In genomic region chr7:40856088-40856625, GRCm38 (mm10) we compare ENCODE assay signal across 16 mouse cellular contexts. TPM values are rescaled to one million over a fixed set of nuclear protein-coding genes. Genes with fewer than 3 reads are reported as not detected.
A peak's percentile ranks its signal among the peaks of the same experiment; 100 is the strongest.
DNase-seq lines count a peak whose midpoint lies in the region; ATAC-seq and TF ChIP-seq lines count a peak whose summit lies in the region.
"Had no signal": no experiment of that assay in that cellular context is flagged by ENCODE, and none has a peak within 500 bp of the region (broad histone marks: within the 10 kb centered on the region; RNA-seq: fewer than 3 reads in every experiment).

No protein-coding gene starts in this region.

- no peak for TF ChIP-seq EP300 in stomach, postnatal 0 days (optimal IDR thresholded peaks at IDR 0.05)

- H3K9ac ChIP-seq in kidney, embryonic 14.5 days (ENCODE audit: low read depth, low read length), result no peak overlapping the region
- H3K9ac ChIP-seq in stomach, postnatal 0 days (ENCODE audit: low read length), result no peak overlapping the region
- H3K9ac ChIP-seq: liver, embryonic 14.5 days; neural tube, embryonic 13.5 days had no signal

- no peak for TF ChIP-seq POLR2A in kidney, adult 2 months (IDR thresholded peaks at IDR 0.05; ENCODE audit: low read depth, low read length)

- no peak for ATAC-seq in kidney, embryonic 14.5 days (ENCODE audit: low FRiP score, low TSS enrichment)
- peak; percentile 95 for ATAC-seq in stomach, postnatal 0 days (ENCODE audit: low FRiP score, low TSS enrichment)
- ATAC-seq in granulocyte monocyte progenitor cell, adult 5-6 weeks (replicated peaks; ENCODE audit: poor library complexity, severe bottlenecking), result no peak

- WGBS in kidney, adult 2 months, result 59% methylated on average over 7 of the region's 7 CpGs
- 85% methylated on average over 7 of the region's 7 CpGs for WGBS in kidney, embryonic 14.5 days
- 47% methylated on average over 7 of the region's 7 CpGs for WGBS in stomach, postnatal 0 days

- H3K36me3 ChIP-seq in kidney, adult 2 months (ENCODE audit: control insufficient read depth, insufficient read depth, low read length), result no peaks in the 10 kb centered on the region
- H3K36me3 ChIP-seq in kidney, embryonic 14.5 days (ENCODE audit: control insufficient read depth, insufficient read depth, low read length), result no peaks in the 10 kb centered on the region
- H3K36me3 ChIP-seq in stomach, postnatal 0 days (ENCODE audit: control insufficient read depth, insufficient read depth, low read length), result no peaks in the 10 kb centered on the region
- H3K36me3 ChIP-seq: neural tube, embryonic 13.5 days had no signal

- no peaks in the 10 kb centered on the region for H3K4me1 ChIP-seq in kidney, adult 2 months (ENCODE audit: control insufficient read depth, insufficient read depth, low read length)
- no peaks in the 10 kb centered on the region for H3K4me1 ChIP-seq in kidney, embryonic 14.5 days (ENCODE audit: control insufficient read depth, insufficient read depth, low read length)
- no peaks in the 10 kb centered on the region for H3K4me1 ChIP-seq in stomach, postnatal 0 days (replicated peaks; ENCODE audit: control insufficient read depth, insufficient read depth)
- H3K4me1 ChIP-seq: neural tube, embryonic 13.5 days had no signal

- no peaks in the 10 kb centered on the region for H3K27me3 ChIP-seq in kidney, adult 2 months (replicated peaks; ENCODE audit: control insufficient read depth, insufficient read depth, low read length)
- H3K27me3 ChIP-seq in kidney, embryonic 14.5 days (ENCODE audit: control insufficient read depth, insufficient read depth, low read length), result no peaks in the 10 kb centered on the region
- H3K27me3 ChIP-seq in stomach, postnatal 0 days (ENCODE audit: control insufficient read depth, insufficient read depth, low read length), result no peaks in the 10 kb centered on the region
- H3K27me3 ChIP-seq: neural tube, embryonic 13.5 days had no signal

- H3K27ac ChIP-seq in kidney, adult 2 months (ENCODE audit: insufficient read depth, low read depth, low read length), result no peak overlapping the region
- H3K27ac ChIP-seq in kidney, embryonic 14.5 days (ENCODE audit: low read depth, low read length), result no peak overlapping the region
- H3K27ac ChIP-seq in stomach, postnatal 0 days (replicated peaks), result no peak overlapping the region
- H3K27ac ChIP-seq: liver, embryonic 14.5 days; neural tube, embryonic 13.5 days had no signal

- no peak overlapping the region for H3K4me3 ChIP-seq in kidney, adult 2 months (ENCODE audit: insufficient read depth, low read depth, low read length)
- no peak overlapping the region for H3K4me3 ChIP-seq in kidney, embryonic 14.5 days (ENCODE audit: low read length)
- H3K4me3 ChIP-seq in stomach, postnatal 0 days (ENCODE audit: low read depth, low read length), result no peak overlapping the region
- H3K4me3 ChIP-seq: neural tube, embryonic 13.5 days had no signal

- DNase-seq in kidney, adult 2 months, result peak; percentile 59
- peak; percentile 79 to 84 for DNase-seq in lung, adult 18-20 months
- peak; percentile 21 for DNase-seq in lung, postnatal 14 days
- peak; percentile 53 for DNase-seq in stomach, postnatal 0 days (ENCODE audit: low spot score)
- DNase-seq in gastrocnemius, adult 8-10 months (ENCODE audit: low spot score in 2 of 2), result no peak
- no peak for DNase-seq in thymus, postnatal 25 days
- DNase-seq: adrenal gland, adult 2 months; cerebellum, adult 2 months; cerebellum, postnatal 36 days; gastrocnemius, postnatal 10 days; midbrain, embryonic 14.5 days had no signal

- H3K9me3 ChIP-seq in kidney, embryonic 14.5 days (ENCODE audit: control insufficient read depth, low read length), result no peaks in the 10 kb centered on the region
- no peaks in the 10 kb centered on the region for H3K9me3 ChIP-seq in stomach, postnatal 0 days (ENCODE audit: control insufficient read depth, low read length)
- H3K9me3 ChIP-seq: neural tube, embryonic 13.5 days had no signal

- no peak overlapping the region for H3K4me2 ChIP-seq in kidney, embryonic 14.5 days (replicated peaks; ENCODE audit: low read depth, low read length)
- H3K4me2 ChIP-seq in stomach, postnatal 0 days (replicated peaks; ENCODE audit: low read depth), result no peak overlapping the region
- H3K4me2 ChIP-seq: neural tube, embryonic 13.5 days had no signal

- TF ChIP-seq CTCF in kidney, adult 2 months (conservative IDR thresholded peaks at IDR 0.05; ENCODE audit: insufficient read depth, insufficient read length, low read depth, low read length), result no peak
- no peak for TF ChIP-seq CTCF in stomach, postnatal 0 days (IDR thresholded peaks at IDR 0.05; ENCODE audit: low read depth)

RNA-seq across cellular contexts. Expression of gene Vstm2b, which starts 42.0 kb away (rescaled TPM):
- polyA plus RNA-seq in kidney, adult 2 months (2012; rRNA removed), result 2.6 and 3.0 TPM in 2 replicates
- polyA plus RNA-seq in kidney, embryonic 14.5 days (2014; fragmentation: Nextera tagmentation; extraction: Ambion mirVana), result 8.9 and 10.1 TPM in 2 replicates
- 0.80 and 0.81 TPM in 2 replicates for polyA plus RNA-seq in stomach, postnatal 0 days (2015; fragmentation: Nextera tagmentation; extraction: Ambion mirVana)
- under 1 TPM in 2 of 4 experiments, not detected in 2; 0.29 to 0.34 TPM for total RNA-seq in gastrocnemius, adult 8-10 months (2022)
- total RNA-seq in granulocyte monocyte progenitor cell, adult 5-6 weeks (2014; fragmentation: Nextera tagmentation), result not detected in 2 replicates
- not detected in 2 replicates for total RNA-seq in granulocyte monocyte progenitor cell, adult 5-6 weeks (2017)
- total RNA-seq: megakaryocyte, adult 5-6 weeks had no signal

Comparison
In these comparisons a context has a peak if more than half of its experiments do, and no peak if none do; other contexts are left out.
1. DNase-seq: peak in kidney, adult 2 months (single experiment), lung, adult 18-20 months (2 of 2), lung, postnatal 14 days (single experiment) and stomach, postnatal 0 days (single experiment); none in gastrocnemius, adult 8-10 months (0 of 2) and thymus, postnatal 25 days (single experiment).